Mouse (Mus musculus): ENCODE measurements at regions not wholly inside any gene's neighbourhood (a gene's known extent, or its start where the extent isn't known, plus 50 kb on each side); places are given as distances from the start of the nearest gene placed in this dataset.

DNA sequence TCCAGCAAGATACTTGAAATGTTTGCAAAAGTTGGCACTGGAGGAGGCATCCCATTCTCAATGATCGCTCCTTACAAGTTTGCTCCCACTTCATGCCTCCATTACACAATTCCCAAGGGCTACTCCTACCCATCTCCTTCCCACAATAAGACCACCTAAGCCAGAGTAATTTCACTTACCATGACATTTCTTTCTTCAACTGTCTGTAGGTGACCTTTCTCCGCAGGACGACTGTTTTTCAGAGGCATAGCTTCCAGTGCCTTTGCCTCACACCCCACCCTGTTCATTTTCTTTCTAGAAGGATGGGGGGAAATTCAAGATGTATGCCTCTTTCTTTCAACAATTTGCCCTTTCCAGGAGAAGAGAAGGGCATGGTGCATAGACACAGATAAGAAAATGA is 81.2 kb downstream of the Nr2f2 start:
- TF ChIP-seq CTCF (IDR thresholded peaks at IDR 0.05; ENCODE audit: control insufficient read depth, insufficient read depth, insufficient replicate concordance, low read depth, low read length) = no peak
- no peak for TF ChIP-seq POLR2A (IDR thresholded peaks at IDR 0.05; ENCODE audit: control insufficient read depth, low read depth, low read length)
- peaks cover 3% of the 10 kb centered on the region for H3K27me3 ChIP-seq (ENCODE audit: control insufficient read depth, insufficient read depth, low read length)
- peaks cover 16% of the 10 kb centered on the region for H3K4me1 ChIP-seq (ENCODE audit: control insufficient read depth, insufficient read depth, low read length)

DNA sequence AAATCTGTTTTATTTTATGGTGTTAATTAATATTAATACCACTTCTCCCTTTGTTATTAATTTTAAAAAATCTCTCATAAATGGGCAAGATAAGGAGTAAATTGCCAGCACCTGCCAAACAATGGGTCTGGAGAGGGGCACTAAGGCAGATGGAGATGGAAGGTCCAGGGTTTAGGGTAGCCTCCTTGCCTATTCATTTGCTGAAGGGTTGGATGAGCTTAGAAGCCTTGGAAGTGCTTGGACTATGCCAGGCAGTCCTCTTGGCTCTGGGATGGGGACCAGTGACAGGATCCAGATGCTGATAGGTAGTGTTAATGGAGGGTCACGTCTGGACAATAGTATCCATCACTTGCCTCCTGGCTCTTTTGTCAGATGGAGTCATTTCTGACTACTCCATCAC is 82.7 kb downstream of the Nr2f2 start:
- Histone ChIP-seq H3K27me3 (ENCODE audit: control insufficient read depth, insufficient read depth, low read length) (peaks cover 3% of the 10 kb centered on the region), H3K27ac (ENCODE audit: control insufficient read depth, insufficient read depth, low read depth, low read length) (no peak overlapping the region), H3K4me1 (ENCODE audit: control insufficient read depth, insufficient read depth, low read length) (peaks cover 16% of the 10 kb centered on the region), H3K36me3 (ENCODE audit: control insufficient read depth, insufficient read depth, low read length) (no peaks in the 10 kb centered on the region), H3K4me3 (ENCODE audit: control insufficient read depth, low read depth, low read length) (no peak overlapping the region)
- TF ChIP-seq CTCF (IDR thresholded peaks at IDR 0.05; ENCODE audit: control insufficient read depth, insufficient read depth, insufficient replicate concordance, low read depth, low read length) (no peak), POLR2A (IDR thresholded peaks at IDR 0.05; ENCODE audit: control insufficient read depth, low read depth, low read length) (no peak)

More for the DNA sequence above, 81.2 kb downstream of the Nr2f2 start:
- Histone ChIP-seq H3K27ac (ENCODE audit: control insufficient read depth, insufficient read depth, low read depth, low read length) (no peak overlapping the region), H3K36me3 (ENCODE audit: control insufficient read depth, insufficient read depth, low read length) (no peaks in the 10 kb centered on the region), H3K4me3 (ENCODE audit: control insufficient read depth, low read depth, low read length) (no peak overlapping the region)

DNA sequence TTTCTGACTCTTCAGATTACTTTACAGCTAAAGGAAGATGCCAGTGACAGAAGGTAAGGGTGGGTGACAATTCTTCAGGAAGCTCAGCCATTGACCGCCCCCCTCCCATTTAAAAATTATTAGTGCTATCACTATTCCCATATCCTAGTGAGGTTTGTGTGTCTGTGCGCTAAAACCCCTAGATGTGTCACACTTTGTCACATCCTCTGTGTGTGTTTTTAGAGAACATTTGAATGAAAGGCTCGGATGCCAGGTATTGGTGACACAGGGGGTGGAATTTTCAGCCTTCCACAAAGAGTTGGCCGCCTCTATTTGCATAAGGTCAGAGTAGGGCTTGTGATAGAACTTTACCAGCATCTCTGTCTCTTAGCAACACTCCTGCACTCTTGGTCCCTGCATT is 83.4 kb downstream of the Nr2f2 start:
- peaks cover 3% of the 10 kb centered on the region for H3K27me3 ChIP-seq (ENCODE audit: control insufficient read depth, insufficient read depth, low read length)
- no peak overlapping the region for H3K27ac ChIP-seq (ENCODE audit: control insufficient read depth, insufficient read depth, low read depth, low read length)
- no peak for TF ChIP-seq POLR2A (IDR thresholded peaks at IDR 0.05; ENCODE audit: control insufficient read depth, low read depth, low read length)
- TF ChIP-seq CTCF (IDR thresholded peaks at IDR 0.05; ENCODE audit: control insufficient read depth, insufficient read depth, insufficient replicate concordance, low read depth, low read length) = no peak
- peaks cover 15% of the 10 kb centered on the region for H3K4me1 ChIP-seq (ENCODE audit: control insufficient read depth, insufficient read depth, low read length)
- H3K4me3 ChIP-seq (ENCODE audit: control insufficient read depth, low read depth, low read length) = no peak overlapping the region
- H3K36me3 ChIP-seq (ENCODE audit: control insufficient read depth, insufficient read depth, low read length) = no peaks in the 10 kb centered on the region

DNA sequence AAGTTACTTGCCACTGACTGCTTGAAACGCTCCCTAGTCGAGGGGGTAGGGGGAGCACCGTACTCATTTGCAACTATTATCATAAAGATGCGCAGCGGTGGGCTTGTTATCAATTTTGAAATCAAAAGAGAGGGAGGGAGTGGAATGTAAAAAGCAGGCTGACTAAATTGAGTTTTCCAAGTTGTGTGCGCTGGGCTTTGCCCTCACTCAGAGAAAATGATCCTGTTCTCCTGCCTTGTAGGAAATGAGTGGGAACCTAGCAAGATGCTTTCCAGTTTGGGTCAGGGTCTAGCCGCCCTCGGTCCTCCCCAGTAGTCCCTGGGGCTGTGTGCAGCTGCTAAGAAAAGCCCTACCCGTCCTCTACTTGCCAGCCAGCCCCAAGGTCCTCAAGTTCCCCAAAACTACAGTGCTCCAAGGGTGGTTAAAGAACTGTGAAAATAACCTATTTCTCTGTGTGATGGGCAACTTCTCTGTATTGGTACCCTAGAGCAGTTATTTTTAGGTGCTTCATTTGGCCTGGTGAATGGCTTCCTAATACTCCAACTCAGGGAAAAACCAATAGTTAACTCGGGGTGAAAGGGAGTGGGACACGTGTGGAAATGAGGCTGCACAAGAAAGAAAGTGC is 84.5 kb downstream of the Nr2f2 start:
- H3K4me1 ChIP-seq (ENCODE audit: control insufficient read depth, insufficient read depth, low read length) = peaks cover 11% of the 10 kb centered on the region
- H3K27me3 ChIP-seq (ENCODE audit: control insufficient read depth, insufficient read depth, low read length) = peaks cover 3% of the 10 kb centered on the region; the same call in 1 of the 2 replicates
- H3K4me3 ChIP-seq (ENCODE audit: control insufficient read depth, low read depth, low read length) = no peak overlapping the region
- H3K36me3 ChIP-seq (ENCODE audit: control insufficient read depth, insufficient read depth, low read length) = no peaks in the 10 kb centered on the region
- TF ChIP-seq POLR2A (IDR thresholded peaks at IDR 0.05; ENCODE audit: control insufficient read depth, low read depth, low read length) (no peak), CTCF (IDR thresholded peaks at IDR 0.05; ENCODE audit: control insufficient read depth, insufficient read depth, insufficient replicate concordance, low read depth, low read length) (no peak)
- no peak overlapping the region for H3K27ac ChIP-seq (ENCODE audit: control insufficient read depth, insufficient read depth, low read depth, low read length)

DNA sequence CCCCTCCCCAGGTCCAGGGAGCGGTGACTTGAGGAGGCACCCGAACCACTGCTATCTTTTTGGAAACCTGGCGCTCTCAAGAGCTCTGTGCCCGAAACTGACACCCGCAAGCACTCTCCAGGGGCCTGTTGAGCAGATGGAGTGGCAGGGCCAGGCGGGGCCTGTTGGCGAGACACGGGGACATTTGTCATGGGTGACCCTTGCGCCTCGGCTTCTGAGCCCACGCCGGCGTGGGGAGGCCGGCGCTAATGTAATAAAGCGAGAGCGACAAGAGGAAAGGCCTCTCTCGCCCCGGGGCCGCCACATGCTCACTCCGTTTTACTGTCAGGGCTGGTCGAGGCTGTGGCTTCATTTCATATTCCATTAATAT is 85.2 kb downstream of the Nr2f2 start:
- Histone ChIP-seq H3K36me3 (ENCODE audit: control insufficient read depth, insufficient read depth, low read length) (no peaks in the 10 kb centered on the region), H3K27ac (ENCODE audit: control insufficient read depth, insufficient read depth, low read depth, low read length) (no peak overlapping the region), H3K27me3 (ENCODE audit: control insufficient read depth, insufficient read depth, low read length) (peaks cover 3% of the 10 kb centered on the region; the same call in 1 of the 2 replicates), H3K4me1 (ENCODE audit: control insufficient read depth, insufficient read depth, low read length) (peaks cover 11% of the 10 kb centered on the region), H3K4me3 (ENCODE audit: control insufficient read depth, low read depth, low read length) (peak overlapping the region; percentile 49)
- no peak for TF ChIP-seq POLR2A (IDR thresholded peaks at IDR 0.05; ENCODE audit: control insufficient read depth, low read depth, low read length)
- TF ChIP-seq CTCF (IDR thresholded peaks at IDR 0.05; ENCODE audit: control insufficient read depth, insufficient read depth, insufficient replicate concordance, low read depth, low read length) = no peak

DNA sequence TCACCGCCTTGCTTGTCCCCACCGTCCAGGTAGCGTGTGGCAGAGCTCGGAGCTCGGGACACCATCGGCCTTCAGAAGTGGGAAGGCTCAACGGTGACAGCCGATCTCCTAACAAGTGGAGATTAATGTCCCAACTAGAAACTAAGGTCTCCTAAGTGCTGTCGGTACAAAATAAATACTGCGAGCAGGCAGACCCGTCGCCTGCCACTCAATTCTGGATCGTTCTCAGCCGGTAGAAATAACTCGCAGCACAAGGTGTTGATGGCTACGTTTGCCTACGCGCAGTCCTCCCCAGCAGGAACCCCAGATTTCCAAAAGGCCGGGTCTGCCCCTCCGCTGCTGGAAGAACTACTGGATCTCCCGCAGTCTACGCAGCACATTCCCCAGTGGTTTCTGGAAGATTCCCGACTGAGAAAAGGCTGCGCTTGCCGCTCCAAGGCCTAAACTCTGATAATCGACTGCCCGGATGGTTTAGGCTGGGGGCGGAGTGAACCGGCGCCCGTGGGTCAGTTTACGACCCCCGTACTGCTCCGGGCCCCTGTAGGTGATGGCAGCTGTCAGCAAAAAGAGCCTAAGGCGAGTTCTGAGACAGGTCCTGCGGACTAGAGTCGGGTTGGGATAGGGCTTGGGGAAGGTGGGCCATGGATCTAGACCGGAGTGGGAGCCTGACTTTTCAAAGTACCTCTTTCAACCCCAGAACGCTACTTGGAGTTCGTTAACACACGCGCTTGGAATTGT is 85.7 kb downstream of the Nr2f2 start:
- Histone ChIP-seq H3K4me1 (ENCODE audit: control insufficient read depth, insufficient read depth, low read length) (peaks cover 11% of the 10 kb centered on the region), H3K27ac (ENCODE audit: control insufficient read depth, insufficient read depth, low read depth, low read length) (no peak overlapping the region), H3K36me3 (ENCODE audit: control insufficient read depth, insufficient read depth, low read length) (no peaks in the 10 kb centered on the region), H3K4me3 (ENCODE audit: control insufficient read depth, low read depth, low read length) (peak overlapping the region; percentile 49), H3K27me3 (ENCODE audit: control insufficient read depth, insufficient read depth, low read length) (peaks cover 3% of the 10 kb centered on the region; the same call in 1 of the 2 replicates)
- TF ChIP-seq POLR2A (IDR thresholded peaks at IDR 0.05; ENCODE audit: control insufficient read depth, low read depth, low read length) (no peak), CTCF (IDR thresholded peaks at IDR 0.05; ENCODE audit: control insufficient read depth, insufficient read depth, insufficient replicate concordance, low read depth, low read length) (no peak)

DNA sequence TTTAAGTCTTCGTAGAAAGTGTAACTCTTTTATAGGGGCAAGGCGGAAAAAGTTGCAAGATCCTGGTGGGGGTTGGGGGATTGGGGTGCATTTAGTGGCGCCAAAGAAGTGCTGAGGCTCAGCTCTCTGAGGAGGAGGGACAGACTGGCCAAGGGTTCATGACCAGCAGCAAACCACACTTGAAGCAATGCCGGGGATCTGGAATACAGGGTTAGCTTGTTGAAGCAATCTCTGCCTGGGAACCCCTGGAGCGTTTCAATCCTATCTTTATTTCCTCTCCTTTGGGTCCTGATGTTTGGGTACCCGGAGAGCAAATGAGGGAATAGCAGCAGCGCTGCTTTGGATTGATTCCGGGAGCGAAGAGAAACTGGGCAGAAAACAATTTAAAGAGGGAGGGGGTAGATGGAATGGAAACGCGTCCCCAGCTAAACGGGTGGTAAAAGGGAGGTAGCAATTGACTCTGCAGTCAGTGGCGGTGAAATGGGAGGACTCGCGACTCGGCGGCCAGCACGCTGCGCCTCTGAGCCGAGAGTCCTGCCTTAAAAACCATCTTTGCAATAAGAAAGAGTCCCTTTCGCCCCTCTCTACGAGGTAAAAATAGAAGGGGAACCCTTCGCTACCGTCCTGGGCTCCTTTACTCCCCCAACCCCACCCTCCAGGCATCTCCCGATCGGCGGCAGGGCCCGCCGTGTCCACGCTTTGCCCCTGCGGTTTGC is 86.5 kb downstream of the Nr2f2 start:
- Histone ChIP-seq H3K4me3 (ENCODE audit: control insufficient read depth, low read depth, low read length) (peak overlapping the region; percentile 49), H3K36me3 (ENCODE audit: control insufficient read depth, insufficient read depth, low read length) (no peaks in the 10 kb centered on the region), H3K27me3 (ENCODE audit: control insufficient read depth, insufficient read depth, low read length) (peaks cover 3% of the 10 kb centered on the region; the same call in 1 of the 2 replicates), H3K4me1 (ENCODE audit: control insufficient read depth, insufficient read depth, low read length) (peaks cover 11% of the 10 kb centered on the region), H3K27ac (ENCODE audit: control insufficient read depth, insufficient read depth, low read depth, low read length) (no peak overlapping the region)
- TF ChIP-seq POLR2A (IDR thresholded peaks at IDR 0.05; ENCODE audit: control insufficient read depth, low read depth, low read length) (no peak), CTCF (IDR thresholded peaks at IDR 0.05; ENCODE audit: control insufficient read depth, insufficient read depth, insufficient replicate concordance, low read depth, low read length) (no peak)
